Mouse (Mus musculus): Measurements from ENCODE around the gene Wrap73. TPM values are rescaled to one million over a fixed set of nuclear protein-coding genes. Genes with fewer than 3 reads are reported as not detected.
A peak's percentile ranks its signal among the peaks of the same experiment; 100 is the strongest.

Gene Wrap73
- total and polyA plus RNA-seq, 3 experiments: 32.1 to 77.6 (median 49.3) TPM

DNA sequence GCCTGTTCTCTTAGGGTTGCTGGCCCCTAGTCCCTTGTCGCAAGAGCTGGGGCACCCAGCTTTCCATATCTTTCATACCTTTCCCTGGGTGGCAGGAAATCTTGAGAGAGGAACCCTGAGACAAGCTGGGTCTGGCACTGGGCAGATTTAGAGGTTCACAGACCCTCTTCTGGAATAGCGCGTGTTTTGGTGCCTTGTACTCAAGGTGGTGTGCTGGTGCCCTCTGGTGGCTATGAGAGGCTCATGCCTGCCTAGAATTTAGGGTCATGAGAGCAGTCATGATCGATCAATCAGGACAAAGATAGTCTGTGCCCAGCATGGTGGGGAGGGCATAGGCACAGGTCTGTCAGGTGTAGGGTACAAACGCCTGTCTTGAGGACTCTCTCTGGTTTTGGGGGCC, 65.1 kb downstream of the Wrap73 start:
- no peak for TF ChIP-seq CHD2 (IDR thresholded peaks at IDR 0.05; ENCODE audit: low read length)
- no peak for TF ChIP-seq ZC3H11A (IDR thresholded peaks at IDR 0.05; ENCODE audit: low read depth, low read length)
- no peak for TF ChIP-seq ELF1 (IDR thresholded peaks at IDR 0.05; ENCODE audit: low read depth, low read length)
- TF ChIP-seq SMC3 (IDR thresholded peaks at IDR 0.05; ENCODE audit: low read depth, low read length): peak; percentile 67
- peak; percentile 63 to 69 for TF ChIP-seq CTCF (conservative IDR thresholded peaks at IDR 0.05 in 1 of 2, IDR thresholded peaks at IDR 0.05 in 1 of 2; ENCODE audit: low read depth in 2 of 2, low read length in 2 of 2)
- no peak for TF ChIP-seq IRF4 (IDR thresholded peaks at IDR 0.05; ENCODE audit: low read depth, low read length)
- TF ChIP-seq MAX (IDR thresholded peaks at IDR 0.05; ENCODE audit: low read length): no peak
- TF ChIP-seq BHLHE40 (IDR thresholded peaks at IDR 0.05; ENCODE audit: low read depth, low read length): no peak
- TF ChIP-seq GABPA (IDR thresholded peaks at IDR 0.05; ENCODE audit: insufficient replicate concordance, low read depth, low read length): no peak
- TF ChIP-seq RAD21 (IDR thresholded peaks at IDR 0.05; ENCODE audit: low read depth, low read length): peak; percentile 74
- no peak for TF ChIP-seq ZNF384 (IDR thresholded peaks at IDR 0.05; ENCODE audit: low read depth, low read length)

DNA sequence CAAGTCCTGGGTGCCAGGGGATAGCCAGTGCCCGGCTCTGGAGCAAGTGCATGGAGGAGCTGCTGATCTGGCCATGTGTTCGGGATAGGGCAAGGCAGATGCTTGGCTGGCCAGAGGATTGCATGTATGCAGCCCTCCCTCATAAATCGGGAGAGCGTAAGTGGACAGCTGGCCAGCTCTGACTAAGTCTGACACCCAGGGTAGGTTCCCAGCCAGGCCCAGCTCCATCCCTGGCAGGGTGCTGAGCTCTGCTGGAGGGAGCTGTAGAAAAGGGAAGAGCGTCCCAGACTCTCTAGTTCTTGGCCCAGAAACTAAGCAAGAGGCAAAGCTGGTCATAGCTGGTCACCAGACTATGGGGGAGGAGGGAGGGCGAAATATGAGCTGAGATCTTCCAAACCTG, 66.9 kb downstream of the Wrap73 start:
- in situ Hi-C loops (cut with MboI; ENCODE audit: low pct_ligation_motif_present, low pct_unique_long_range_greater_than_20kb, low sequenced_read_pairs): loop anchor here (5.0 to 25.0 kb wide), 2 partner anchors 42 to 603 kb away; no protein-coding TSS in a partner anchor

More for the DNA sequence above, 65.1 kb downstream of the Wrap73 start:
- H3K27ac ChIP-seq (ENCODE audit: insufficient read depth, low read depth): no peak overlapping the region
- no peak overlapping the region for H3K9ac ChIP-seq (ENCODE audit: insufficient read depth, low read depth)
- H3K27me3 ChIP-seq (replicated peaks): peaks cover 31% of the 10 kb centered on the region
- dilution Hi-C loops (cut with MboI; ENCODE audit: extremely low pct_ligation_motif_present, extremely low pct_unique_long_range_greater_than_20kb, low sequenced_read_pairs) (no loop called here), in situ Hi-C loops (cut with MboI; ENCODE audit: low pct_ligation_motif_present, low pct_unique_long_range_greater_than_20kb, low sequenced_read_pairs) (loop anchor here (5.0 to 25.0 kb wide), 2 partner anchors 40 to 605 kb away; no protein-coding TSS in a partner anchor)
- H3K4me2 ChIP-seq (ENCODE audit: insufficient read depth, low read depth, poor library complexity, severe bottlenecking): no peak overlapping the region
- peak; percentile 54 for DNase-seq (ENCODE audit: extremely low read depth)
- no peaks in the 10 kb centered on the region for H3K36me3 ChIP-seq (replicated peaks in 1 of 2; ENCODE audit: control insufficient read depth in 1 of 2, insufficient read depth in 1 of 2, low read length in 1 of 2)
- no peaks in the 10 kb centered on the region for H3K79me2 ChIP-seq (replicated peaks; ENCODE audit: control insufficient read depth, extremely low read depth, insufficient read depth, poor library complexity, severe bottlenecking)
- no peak overlapping the region for H3K4me3 ChIP-seq (replicated peaks in 1 of 3; ENCODE audit: low read depth in 2 of 3, low read length in 2 of 3, poor library complexity in 1 of 3)
- H3K4me1 ChIP-seq (ENCODE audit: control insufficient read depth in 1 of 2, insufficient read depth in 2 of 2): no peaks in the 10 kb centered on the region
- no peaks in the 10 kb centered on the region for H3K9me3 ChIP-seq (replicated peaks; ENCODE audit: low read length)

More for the DNA sequence above, 66.9 kb downstream of the Wrap73 start:
- Histone ChIP-seq H3K9ac (ENCODE audit: insufficient read depth, low read depth) (no peak overlapping the region), H3K27ac (ENCODE audit: insufficient read depth, low read depth) (no peak overlapping the region), H3K36me3 (replicated peaks in 1 of 2; ENCODE audit: control insufficient read depth in 1 of 2, insufficient read depth in 1 of 2, low read length in 1 of 2) (no peaks in the 10 kb centered on the region), H3K9me3 (replicated peaks; ENCODE audit: low read length) (no peaks in the 10 kb centered on the region), H3K79me2 (replicated peaks; ENCODE audit: control insufficient read depth, extremely low read depth, insufficient read depth, poor library complexity, severe bottlenecking) (no peaks in the 10 kb centered on the region), H3K4me3 (replicated peaks in 1 of 3; ENCODE audit: low read depth in 2 of 3, low read length in 2 of 3, poor library complexity in 1 of 3) (no peak overlapping the region), H3K4me2 (ENCODE audit: insufficient read depth, low read depth, poor library complexity, severe bottlenecking) (no peak overlapping the region), H3K27me3 (replicated peaks) (peaks cover 18% of the 10 kb centered on the region), H3K4me1 (ENCODE audit: control insufficient read depth in 1 of 2, insufficient read depth in 2 of 2) (no peaks in the 10 kb centered on the region)
- DNase-seq (ENCODE audit: extremely low read depth): no peak
- no peak for TF ChIP-seq KAT2A (IDR thresholded peaks at IDR 0.05; ENCODE audit: insufficient replicate concordance, low read length)
- no peak for TF ChIP-seq MAFK (IDR thresholded peaks at IDR 0.05; ENCODE audit: insufficient replicate concordance, low read length)
- TF ChIP-seq ETS1 (conservative IDR thresholded peaks at IDR 0.05; ENCODE audit: low read depth, low read length): no peak
- TF ChIP-seq TCF12 (IDR thresholded peaks at IDR 0.05; ENCODE audit: low read depth, low read length): no peak
- TF ChIP-seq PAX5 (IDR thresholded peaks at IDR 0.05; ENCODE audit: low read length): no peak
- no peak for TF ChIP-seq POLR2A (IDR thresholded peaks at IDR 0.05; ENCODE audit: low read depth, low read length)
- TF ChIP-seq UBTF (IDR thresholded peaks at IDR 0.05; ENCODE audit: low read depth, low read length): no peak
- TF ChIP-seq MEF2A (IDR thresholded peaks at IDR 0.05; ENCODE audit: borderline replicate concordance, low read depth, low read length): no peak
- no peak for TF ChIP-seq MXI1 (IDR thresholded peaks at IDR 0.05; ENCODE audit: low read depth, low read length)
- no peak for TF ChIP-seq CTCF (conservative IDR thresholded peaks at IDR 0.05 in 1 of 2, IDR thresholded peaks at IDR 0.05 in 1 of 2; ENCODE audit: low read depth in 2 of 2, low read length in 2 of 2)
- TF ChIP-seq ZMIZ1 (IDR thresholded peaks at IDR 0.05; ENCODE audit: low read depth, low read length): no peak
- no peak for TF ChIP-seq NELFE (IDR thresholded peaks at IDR 0.05; ENCODE audit: low read depth, low read length)
- no peak for TF ChIP-seq ZC3H11A (IDR thresholded peaks at IDR 0.05; ENCODE audit: low read depth, low read length)
- TF ChIP-seq HCFC1 (IDR thresholded peaks at IDR 0.05; ENCODE audit: low read depth, low read length): no peak
- TF ChIP-seq CHD1 (IDR thresholded peaks at IDR 0.05; ENCODE audit: low read depth, low read length): no peak
- TF ChIP-seq BHLHE40 (IDR thresholded peaks at IDR 0.05; ENCODE audit: low read depth, low read length): no peak
- TF ChIP-seq CHD2 (IDR thresholded peaks at IDR 0.05; ENCODE audit: low read length): no peak
- dilution Hi-C loops (cut with MboI; ENCODE audit: extremely low pct_ligation_motif_present, extremely low pct_unique_long_range_greater_than_20kb, low sequenced_read_pairs): no loop called here
